Mouse (Mus musculus): ENCODE measurements at regions not wholly inside any gene's neighbourhood (a gene's known extent, or its start where the extent isn't known, plus 50 kb on each side); places are given as distances from the start of the nearest gene placed in this dataset.

- TF ChIP-seq CTCF (IDR thresholded peaks at IDR 0.05) = no peak
- DNase-seq (ENCODE audit: extremely low spot score in 1 of 2, low spot score in 2 of 2) = no peak
- Histone ChIP-seq H3K27ac (no peak overlapping the region), H3K4me3 (no peak overlapping the region)
- intact Hi-C loops (cut with DNase I) = no loop called here
Measured at GRCm38 (mm10) chr10:45890088-45890626, 312.5 kb downstream of the Hace1 start.

- H3K27ac ChIP-seq = no peak overlapping the region
Measured at GRCm38 (mm10) chr10:45892464-45892863, 314.8 kb downstream of the Hace1 start.

GRCm38 (mm10) chr10:45893894-45894831 is 316.5 kb downstream of the Hace1 start:
- TF ChIP-seq CTCF (IDR thresholded peaks at IDR 0.05) = no peak
- intact Hi-C loops (cut with DNase I) = no loop called here
- Histone ChIP-seq H3K27ac (no peak overlapping the region), H3K4me3 (no peak overlapping the region)
- DNase-seq (ENCODE audit: extremely low spot score in 1 of 2, low spot score in 2 of 2) = no peak

More at GRCm38 (mm10) chr10:45892464-45892863, 314.8 kb downstream of the Hace1 start:
- TF ChIP-seq CTCF (IDR thresholded peaks at IDR 0.05) = no peak
- no peak overlapping the region for H3K4me3 ChIP-seq
- intact Hi-C loops (cut with DNase I) = no loop called here
- DNase-seq (ENCODE audit: extremely low spot score in 1 of 2, low spot score in 2 of 2) = no peak

- no peak for DNase-seq (ENCODE audit: extremely low spot score in 1 of 2, low spot score in 2 of 2)
- Histone ChIP-seq H3K27ac (no peak overlapping the region), H3K4me3 (no peak overlapping the region)
- TF ChIP-seq CTCF (IDR thresholded peaks at IDR 0.05) = peak; percentile 70
- intact Hi-C loops (cut with DNase I) = loop anchor here (2.0 kb wide), 2 partner anchors 238 to 534 kb away; no protein-coding TSS in a partner anchor
Measured at GRCm38 (mm10) chr10:45916928-45917327, 339.3 kb downstream of the Hace1 start.

- no peak for TF ChIP-seq CTCF (IDR thresholded peaks at IDR 0.05)
- DNase-seq (ENCODE audit: extremely low spot score in 1 of 2, low spot score in 2 of 2) = no peak
- intact Hi-C loops (cut with DNase I) = no loop called here
- H3K27ac ChIP-seq = no peak overlapping the region
- no peak overlapping the region for H3K4me3 ChIP-seq
Measured at GRCm38 (mm10) chr10:45925746-45926145, 348.1 kb downstream of the Hace1 start.

- intact Hi-C loops (cut with DNase I) = no loop called here
- DNase-seq (ENCODE audit: extremely low spot score in 1 of 2, low spot score in 2 of 2) = no peak
- no peak for TF ChIP-seq CTCF (IDR thresholded peaks at IDR 0.05)
Measured at GRCm38 (mm10) chr10:45933631-45934310, 356.1 kb downstream of the Hace1 start.

GRCm38 (mm10) chr10:45957686-45958085 is 380.1 kb downstream of the Hace1 start:
- no peak for TF ChIP-seq CTCF (IDR thresholded peaks at IDR 0.05)
- intact Hi-C loops (cut with DNase I) = no loop called here
- Histone ChIP-seq H3K27ac (no peak overlapping the region), H3K4me3 (no peak overlapping the region)
- no peak for DNase-seq (ENCODE audit: extremely low spot score in 1 of 2, low spot score in 2 of 2)

More at GRCm38 (mm10) chr10:45933631-45934310, 356.1 kb downstream of the Hace1 start:
- H3K27ac ChIP-seq = no peak overlapping the region
- H3K4me3 ChIP-seq = no peak overlapping the region

- Histone ChIP-seq H3K27ac (no peak overlapping the region), H3K4me3 (no peak overlapping the region)
- no peak for DNase-seq (ENCODE audit: extremely low spot score in 1 of 2, low spot score in 2 of 2)
- intact Hi-C loops (cut with DNase I) = no loop called here
- no peak for TF ChIP-seq CTCF (IDR thresholded peaks at IDR 0.05)
Measured at GRCm38 (mm10) chr10:45972240-45972639, 394.6 kb downstream of the Hace1 start.

- H3K4me3 ChIP-seq = no peak overlapping the region
- no peak for TF ChIP-seq CTCF (IDR thresholded peaks at IDR 0.05)
- no peak for DNase-seq (ENCODE audit: extremely low spot score in 1 of 2, low spot score in 2 of 2)
- intact Hi-C loops (cut with DNase I) = no loop called here
- H3K27ac ChIP-seq = no peak overlapping the region
Measured at GRCm38 (mm10) chr10:45982731-45983274, 405.2 kb downstream of the Hace1 start.

- no peak for TF ChIP-seq CTCF (IDR thresholded peaks at IDR 0.05)
- Histone ChIP-seq H3K4me3 (no peak overlapping the region), H3K27ac (no peak overlapping the region)
- DNase-seq (ENCODE audit: extremely low spot score in 1 of 2, low spot score in 2 of 2) = no peak
- intact Hi-C loops (cut with DNase I) = no loop called here
Measured at GRCm38 (mm10) chr10:45983671-45984335, 406.2 kb downstream of the Hace1 start.

- H3K27ac ChIP-seq = no peak overlapping the region
- no peak overlapping the region for H3K4me3 ChIP-seq
- no peak for TF ChIP-seq CTCF (IDR thresholded peaks at IDR 0.05)
- intact Hi-C loops (cut with DNase I) = no loop called here
- DNase-seq (ENCODE audit: extremely low spot score in 1 of 2, low spot score in 2 of 2) = no peak
Measured at GRCm38 (mm10) chr10:45986341-45986740, 408.7 kb downstream of the Hace1 start.

All from left cerebral cortex, adult 2 months (tissue).